Mouse (Mus musculus) cerebellum, adult 11-12 months (tissue): ENCODE data around the gene Insig1.

Experiments used
- DNase-seq: peaks from one replicate; pipeline ENCODE4 v3.0.0; 2022

Insig1 gene

GRCm38 (mm10) chr5:28070828-28071455, at the start of gene Insig1:
Gene Insig1, plus strand, starts transcription at chr5:28071363.
- DNase-seq = peak; percentile 99

DNA sequence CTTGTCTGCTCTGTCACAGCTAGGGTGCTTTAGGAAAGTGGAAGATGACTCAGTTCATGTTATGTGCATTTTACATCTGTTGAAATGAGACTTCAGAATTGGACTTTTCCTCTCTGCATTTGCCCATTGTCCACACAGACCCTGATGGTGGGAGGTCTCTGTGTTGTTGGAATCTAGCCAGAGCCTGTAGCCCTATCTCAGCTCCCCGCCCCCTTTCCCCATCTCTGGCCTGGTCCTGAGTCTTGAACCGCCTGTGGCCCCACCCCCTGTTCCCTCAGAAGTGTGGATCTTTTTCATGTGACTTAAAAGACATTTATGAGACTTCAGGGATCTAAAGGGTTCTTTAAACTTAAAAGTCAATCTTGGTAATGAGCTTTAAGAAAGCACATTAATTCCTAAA, 47.7 kb upstream of the Insig1 start:
- no peak for DNase-seq

DNA sequence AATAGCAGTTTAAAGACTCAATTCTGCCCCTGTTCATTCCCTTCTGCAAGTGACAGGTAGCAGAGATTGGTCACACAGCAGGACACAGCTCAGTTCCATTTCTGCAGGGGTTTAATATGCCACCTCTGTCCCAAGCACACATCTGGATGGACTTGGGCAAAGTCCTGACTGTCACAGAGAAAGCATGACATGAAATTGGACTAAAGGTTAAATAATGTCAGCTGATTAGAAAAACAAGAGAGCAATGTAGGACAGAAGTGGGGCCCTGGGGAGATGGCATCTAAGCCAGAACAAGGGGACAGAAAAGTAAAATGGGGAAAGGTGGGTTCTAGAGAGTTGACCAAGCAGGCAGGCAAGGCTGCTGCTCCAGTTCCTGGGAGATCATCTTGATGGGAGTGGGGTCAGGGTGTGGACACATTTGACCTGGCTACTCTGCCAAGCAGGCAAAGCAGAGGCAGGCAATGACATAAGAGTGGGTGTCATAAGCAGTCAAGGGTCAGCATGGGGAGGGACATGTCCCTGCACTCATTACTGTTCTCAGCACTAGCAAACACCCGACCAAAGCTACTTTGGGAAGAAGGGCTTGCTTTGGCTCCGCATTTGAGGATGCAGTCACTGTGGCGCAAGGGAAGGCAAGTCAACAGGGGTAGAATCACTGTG, 39.5 kb upstream of the Insig1 start:
- no peak for DNase-seq

GRCm38 (mm10) chr5:28032866-28033265, 38.3 kb upstream of the Insig1 start:
- no peak for DNase-seq

DNA sequence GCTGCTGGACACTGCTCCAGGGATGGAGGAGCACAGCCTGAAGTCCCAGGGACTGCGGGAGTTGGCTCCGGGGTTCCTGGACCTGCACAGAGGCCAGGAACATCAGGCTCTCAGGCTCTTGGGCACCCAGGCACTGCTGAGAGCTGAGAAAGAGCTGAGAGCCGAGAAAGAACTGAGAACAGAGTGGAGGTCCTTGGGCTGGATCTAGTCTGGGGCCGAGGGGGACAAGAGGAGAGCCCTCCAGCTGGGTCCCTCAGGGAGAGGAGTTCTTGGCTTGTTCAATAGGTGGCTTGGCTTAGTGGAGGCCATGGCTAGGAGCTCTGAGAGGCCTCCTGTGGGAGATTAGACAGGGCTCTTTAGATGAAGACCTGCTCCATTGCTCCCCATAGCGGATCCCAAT, 37.9 kb upstream of the Insig1 start:
- no peak for DNase-seq

- no peak for DNase-seq
These were observed 37.3 kb upstream of the Insig1 start for GRCm38 (mm10) chr5:28033826-28034225.

GRCm38 (mm10) chr5:28036011-28036410, 35.2 kb upstream of the Insig1 start:
- no peak for DNase-seq

GRCm38 (mm10) chr5:28036518-28036917, 34.6 kb upstream of the Insig1 start:
- DNase-seq = no peak

DNA sequence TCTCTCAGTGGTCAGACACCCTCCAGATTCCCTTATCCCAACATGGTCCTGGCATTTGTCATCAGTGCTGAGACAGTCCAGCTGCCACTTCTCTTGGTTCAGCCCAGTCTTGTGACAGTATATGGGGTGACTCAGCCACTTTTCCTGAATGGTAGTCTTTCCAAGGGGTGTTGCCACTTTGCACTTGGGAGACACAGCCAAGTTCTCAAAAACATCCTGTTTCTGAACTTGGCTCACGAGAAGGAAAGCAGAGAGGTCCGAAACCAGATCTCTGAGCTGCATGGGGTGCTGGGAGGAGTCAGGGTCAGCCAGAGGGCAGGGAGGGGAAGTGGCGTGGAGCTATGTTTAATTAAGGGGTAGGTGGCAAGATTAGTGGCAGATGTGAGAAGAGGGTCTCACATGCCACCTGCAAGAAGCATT, 34.0 kb upstream of the Insig1 start:
- DNase-seq = no peak

DNA sequence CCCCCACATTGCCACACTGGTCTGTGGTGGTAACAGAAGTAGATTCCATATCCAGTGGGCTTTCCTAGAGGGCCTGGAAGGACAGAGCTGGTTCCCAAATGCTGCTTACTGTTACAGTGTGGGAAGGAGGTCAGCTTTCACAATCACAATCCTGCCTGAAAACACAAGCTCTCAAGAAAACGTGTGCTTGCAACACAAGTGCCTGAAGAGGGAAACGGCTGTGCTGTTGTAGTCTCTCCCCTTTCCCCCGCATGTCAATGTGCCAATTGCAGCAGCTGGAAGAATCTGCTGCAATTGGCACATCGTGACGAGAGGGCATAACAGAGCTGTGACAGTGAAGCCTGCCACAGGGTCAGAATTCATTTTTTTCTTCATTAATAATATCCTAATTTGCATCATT, 33.5 kb upstream of the Insig1 start:
- no peak for DNase-seq

- no peak for DNase-seq
These were observed 33.0 kb upstream of the Insig1 start for GRCm38 (mm10) chr5:28038115-28038514.

DNA sequence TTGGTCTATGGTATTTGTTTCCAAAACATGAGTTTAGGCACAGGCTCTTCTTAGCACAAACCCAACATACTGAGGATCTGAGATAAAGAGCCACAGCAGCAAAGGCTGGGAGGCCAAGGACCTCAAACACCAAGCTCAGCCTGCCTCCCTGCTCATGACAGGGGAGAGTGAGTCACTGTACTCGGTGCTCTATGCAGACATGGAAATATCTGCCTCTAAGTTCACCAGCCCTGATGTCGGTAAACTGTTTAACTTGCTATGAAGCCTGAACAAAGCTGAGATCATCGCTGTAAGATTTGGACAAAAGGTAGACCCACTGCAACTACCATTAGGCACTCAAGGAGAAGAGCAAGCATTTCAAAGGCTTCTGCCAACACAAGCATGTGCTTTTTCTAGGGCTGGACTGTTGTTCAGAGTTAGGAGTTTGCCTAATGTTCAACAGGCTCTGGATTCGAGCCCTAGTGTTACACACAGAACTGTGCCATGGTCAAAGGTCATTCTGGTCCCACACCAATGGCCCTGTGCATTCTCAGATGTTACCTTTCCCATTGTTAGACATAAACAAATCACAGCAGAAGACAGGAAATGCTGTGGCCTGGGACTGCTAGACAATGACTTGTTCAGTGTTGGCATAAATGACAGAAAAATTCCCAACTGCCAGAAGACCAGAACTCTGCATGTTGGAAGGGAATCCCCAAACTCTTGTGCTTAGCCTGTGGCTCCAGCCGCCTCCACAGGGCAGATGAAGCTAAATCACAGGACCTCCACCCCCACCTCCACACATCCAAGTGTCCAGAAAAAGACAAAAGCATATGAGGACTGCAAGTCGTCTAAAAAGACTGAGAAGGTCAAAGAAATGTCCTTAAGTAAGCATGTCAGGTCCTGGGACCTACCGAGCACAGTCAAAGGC, 31.2 kb upstream of the Insig1 start:
- DNase-seq = no peak

DNA sequence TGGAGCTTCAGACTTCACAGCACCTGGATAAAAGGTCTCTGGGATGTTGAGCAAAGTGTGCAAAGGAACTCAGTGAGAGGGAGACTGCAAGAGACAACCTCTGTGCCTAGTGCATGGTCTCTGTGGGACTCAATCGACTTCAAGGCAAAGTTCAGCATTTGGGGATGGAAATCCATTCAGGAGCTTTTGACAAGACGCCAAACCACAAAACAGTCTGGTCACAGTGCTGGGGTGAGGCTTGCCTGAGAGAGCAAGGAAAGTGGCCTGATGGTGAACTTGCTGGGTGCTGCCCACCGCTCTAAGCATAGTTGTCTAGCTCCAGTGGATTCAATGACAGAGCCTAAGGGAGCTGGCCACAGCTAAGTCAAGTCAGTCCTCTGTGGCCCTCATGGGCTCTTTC, 30.4 kb upstream of the Insig1 start:
- no peak for DNase-seq

DNA sequence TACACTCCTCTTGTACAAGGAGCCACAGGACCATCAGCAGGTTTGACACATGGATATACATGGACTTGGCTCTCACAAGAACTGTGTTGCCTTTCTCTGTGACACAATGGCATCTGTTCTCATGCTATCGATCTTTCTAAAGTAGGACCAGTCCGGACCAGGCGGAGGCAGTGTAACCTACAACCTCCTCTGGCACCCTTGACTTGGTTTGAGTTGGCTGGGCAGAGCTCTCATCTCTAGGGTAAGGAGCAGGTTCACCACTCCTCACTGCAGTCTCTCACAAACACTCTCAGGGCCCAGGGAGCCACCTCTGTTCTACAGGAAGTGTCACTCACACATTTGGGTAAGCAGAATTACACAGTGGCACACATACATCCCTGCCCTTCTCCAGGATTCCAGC, 29.1 kb upstream of the Insig1 start:
- DNase-seq = no peak

DNA sequence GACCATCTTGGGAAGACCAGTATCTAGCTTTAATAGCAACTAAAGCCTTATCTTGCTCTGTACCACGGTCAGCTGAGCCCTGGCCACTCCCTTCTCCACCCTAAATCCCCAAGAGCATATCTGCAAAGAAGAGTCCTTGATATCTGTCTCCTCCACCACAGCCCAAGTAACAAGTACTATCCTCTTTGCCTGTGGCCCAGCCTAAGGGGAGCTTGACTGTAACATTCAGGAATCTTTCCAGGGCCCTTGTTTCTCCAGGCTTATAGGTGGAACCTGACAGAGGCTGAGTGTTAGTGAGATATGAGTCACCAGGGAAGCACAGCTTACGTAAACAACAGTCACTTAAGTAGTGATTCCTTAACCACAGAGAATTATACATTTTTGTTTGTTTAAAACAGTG, 28.4 kb upstream of the Insig1 start:
- DNase-seq = no peak

- DNase-seq = no peak
These were observed 27.8 kb upstream of the Insig1 start for GRCm38 (mm10) chr5:28043386-28043785.

- DNase-seq = no peak
These were observed 24.2 kb upstream of the Insig1 start for GRCm38 (mm10) chr5:28046966-28047365.

GRCm38 (mm10) chr5:28047961-28048360, 23.2 kb upstream of the Insig1 start:
- DNase-seq = no peak

DNA sequence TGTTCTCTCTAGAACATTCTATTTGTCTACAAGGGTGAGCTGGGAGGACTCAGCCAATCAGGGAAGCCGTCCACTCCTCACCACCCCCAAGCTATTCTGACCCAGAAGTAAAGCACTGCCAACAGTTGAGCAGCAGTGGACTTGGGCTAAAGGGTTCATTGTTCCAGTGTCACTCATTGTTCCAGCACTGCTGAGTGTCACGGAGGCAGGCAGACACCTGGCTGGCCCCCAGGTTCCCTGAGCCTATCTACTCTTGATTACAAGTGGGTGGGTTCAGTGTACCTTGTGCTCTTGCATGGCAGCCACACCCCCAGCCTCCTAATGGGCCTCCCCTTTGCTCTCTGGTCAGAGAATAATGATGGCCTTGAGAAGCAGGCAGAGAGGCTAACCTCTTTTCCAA, 15.7 kb upstream of the Insig1 start:
- no peak for DNase-seq

GRCm38 (mm10) chr5:28056877-28057276, 14.3 kb upstream of the Insig1 start:
- DNase-seq = no peak

GRCm38 (mm10) chr5:28060506-28060905, 10.7 kb upstream of the Insig1 start:
- peak; percentile 29 for DNase-seq

DNA sequence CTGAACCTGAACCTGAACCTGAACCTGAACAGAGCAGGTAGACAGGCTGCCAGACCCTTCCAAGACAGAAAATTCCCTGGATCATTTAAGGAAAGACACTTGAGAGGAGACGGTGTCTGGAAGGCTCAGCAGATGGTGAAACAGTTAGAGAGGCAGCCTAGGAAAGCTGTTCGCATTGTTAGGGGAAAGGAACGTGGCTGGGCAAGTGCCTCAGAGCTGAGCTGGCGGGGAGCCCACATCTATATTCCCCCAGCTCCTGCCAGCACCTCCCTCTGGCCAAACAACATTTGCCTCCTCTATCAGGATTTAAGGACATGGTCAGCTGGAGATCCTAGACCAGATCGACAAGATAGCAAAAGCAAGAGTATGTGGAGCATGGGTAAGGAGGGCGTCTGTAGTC, 10.2 kb upstream of the Insig1 start:
- DNase-seq = peak; percentile 33

- no peak for DNase-seq
These were observed 7.1 kb upstream of the Insig1 start for GRCm38 (mm10) chr5:28063989-28064624.
